Comparison of ENCODE assay signal across 15 mouse cellular contexts in genomic region chr3:31287421-31287948, GRCm38 (mm10). TPM values are rescaled to one million over a fixed set of nuclear protein-coding genes. Genes with fewer than 3 reads are reported as not detected.
"Had no signal": no experiment of that assay in that cellular context is flagged by ENCODE, and none has a peak within 500 bp of the region (broad histone marks: within the 10 kb centered on the region; RNA-seq: fewer than 3 reads in every experiment).

No protein-coding gene starts in this region.

- H3K4me2 ChIP-seq: kidney, embryonic 15.5 days; limb, embryonic 13.5 days; midbrain, embryonic 11.5 days; neural tube, embryonic 12.5 days had no signal

- H3K9ac ChIP-seq: kidney, embryonic 15.5 days; limb, embryonic 13.5 days; liver, embryonic 14.5 days; neural tube, embryonic 12.5 days had no signal

- ATAC-seq: lung, postnatal 0 days had no signal

- H3K9me3 ChIP-seq: kidney, embryonic 15.5 days; limb, embryonic 13.5 days; neural tube, embryonic 12.5 days had no signal

- H3K4me3 ChIP-seq: kidney, embryonic 15.5 days; limb, embryonic 13.5 days; myocyte; neural tube, embryonic 12.5 days had no signal

- H3K36me3 ChIP-seq: kidney, embryonic 15.5 days; limb, embryonic 13.5 days; neural tube, embryonic 12.5 days had no signal

- DNase-seq: kidney, adult 2 months; kidney, postnatal 14 days; left cerebral cortex, postnatal 4 days; lung, adult 18-20 months; lung, postnatal 4 days; thymus, postnatal 14 days had no signal

- H3K27me3 ChIP-seq: kidney, embryonic 15.5 days; limb, embryonic 13.5 days; neural tube, embryonic 12.5 days had no signal

- H3K27ac ChIP-seq: kidney, embryonic 15.5 days; limb, embryonic 13.5 days; liver, embryonic 14.5 days; neural tube, embryonic 12.5 days; stomach, postnatal 0 days had no signal

- H3K4me1 ChIP-seq: kidney, embryonic 15.5 days; limb, embryonic 13.5 days; neural tube, embryonic 12.5 days had no signal

RNA-seq across cellular contexts. Expression of gene Slc7a14, which starts 22.7 kb away (rescaled TPM):
- polyA plus RNA-seq: liver, adult 2 months; myocyte had no signal
